Mouse (Mus musculus): ENCODE data around the gene Olfr107. TPM values are rescaled to one million over a fixed set of nuclear protein-coding genes. Genes with fewer than 3 reads are reported as not detected.

Olfr107 gene
- under 1 TPM; 0.05 to 0.44 TPM for polyA plus RNA-seq (2017; shearing (Covaris generic))

DNA sequence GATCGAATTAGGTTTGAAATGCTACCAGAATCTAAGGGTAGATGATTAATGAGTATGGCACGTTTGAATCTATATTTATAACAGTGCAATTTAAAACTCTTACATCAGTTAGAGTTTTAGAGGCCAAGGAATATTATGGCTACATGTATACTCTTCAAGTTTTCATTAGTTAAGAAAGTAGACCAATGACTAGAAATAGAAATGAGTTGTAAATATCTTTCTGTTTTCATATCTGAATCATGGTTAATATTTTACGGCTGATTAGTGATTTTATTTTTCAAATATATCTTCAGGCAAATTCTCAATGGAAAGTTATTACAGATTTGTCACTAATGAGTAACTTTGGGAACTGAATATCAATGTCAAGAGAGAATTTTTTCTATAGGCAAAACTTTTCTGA is at the start of gene Olfr107:
Gene Olfr107 (plus strand): TSS at position 301 of the 400 bp plus-strand sequence.

GRCm38 (mm10) chr17:37359282-37359681 is 39.7 kb upstream of the Olfr107 start, which contains the start of gene Olfr104-ps:
Gene Olfr104-ps, plus strand, starts transcription at chr17:37359582.

DNA sequence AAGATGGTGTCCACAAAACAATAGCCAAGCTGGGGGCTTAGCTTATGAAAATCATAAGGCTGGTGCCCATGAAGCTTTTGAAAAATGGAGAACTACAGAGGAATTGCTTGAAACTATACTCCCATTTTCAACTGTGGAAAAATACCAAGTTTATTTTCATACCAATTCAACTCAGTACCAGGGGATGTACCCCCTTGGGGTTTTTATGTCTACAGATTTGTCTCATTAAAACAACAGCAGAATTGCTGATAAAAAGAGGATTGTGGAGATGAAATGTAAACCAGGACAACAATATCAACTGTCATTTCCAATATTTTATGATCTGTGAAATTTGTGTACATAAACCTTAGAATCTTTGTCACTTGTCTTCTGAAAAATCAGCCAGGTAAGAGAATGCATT is 20.3 kb upstream of the Olfr107 start, which contains the start of gene Olfr105-ps:
Gene Olfr105-ps (plus strand): TSS at position 301 of the 400 bp plus-strand sequence.

GRCm38 (mm10) chr17:37390093-37390492 is 8.9 kb upstream of the Olfr107 start, which contains the start of gene Olfr106-ps:
Gene Olfr106-ps, plus strand, starts transcription at chr17:37390393.

GRCm38 (mm10) chr17:37445180-37445579 is 46.2 kb downstream of the Olfr107 start, which contains the start of gene Olfr108:
Gene Olfr108, plus strand, starts transcription at chr17:37445480.

Other genes with a start within 250 kb of the Olfr107 start
- not detected for gene Olfr93, start 237.7 kb upstream of the Olfr107 start, polyA plus RNA-seq (2017; shearing (Covaris generic))
- 1 to 10 TPM in 1 of 2 experiments, under 1 TPM in 1; 0.17 to 2.7 TPM for gene Ubd, start 205.3 kb upstream of the Olfr107 start, polyA plus RNA-seq (2017; shearing (Covaris generic))
- gene Olfr94, start 198.2 kb upstream of the Olfr107 start, polyA plus RNA-seq (2017; shearing (Covaris generic)) = not detected
- not detected for gene Olfr95, start 186.1 kb upstream of the Olfr107 start, polyA plus RNA-seq (2017; shearing (Covaris generic))
- under 1 TPM; 0.19 to 0.78 TPM for gene Olfr96, start 179.1 kb upstream of the Olfr107 start, polyA plus RNA-seq (2017; shearing (Covaris generic))
- not detected for gene Olfr97, start 161.9 kb upstream of the Olfr107 start, polyA plus RNA-seq (2017; shearing (Covaris generic))
- under 1 TPM in 1 of 2 experiments, not detected in 1; 0.33 TPM for gene Olfr98, start 135.5 kb upstream of the Olfr107 start, polyA plus RNA-seq (2017; shearing (Covaris generic))
- 100 to 1,000 TPM; 103 to 115 TPM for gene H2-M3, start 129.0 kb upstream of the Olfr107 start, polyA plus RNA-seq (2017; shearing (Covaris generic))
- 1 to 10 TPM; 2.4 to 4.4 TPM for gene Olfr99, start 115.8 kb upstream of the Olfr107 start, polyA plus RNA-seq (2017; shearing (Covaris generic))
- gene Olfr101, start 94.9 kb upstream of the Olfr107 start, polyA plus RNA-seq (2017; shearing (Covaris generic)) = under 1 TPM in 1 of 2 experiments, not detected in 1; 0.34 TPM
- 1 to 10 TPM in 1 of 2 experiments, under 1 TPM in 1; 0.46 to 1.3 TPM for gene Olfr102, start 82.2 kb upstream of the Olfr107 start, polyA plus RNA-seq (2017; shearing (Covaris generic))
- not detected for gene Olfr103, start 59.5 kb upstream of the Olfr107 start, polyA plus RNA-seq (2017; shearing (Covaris generic))
- gene Olfr104-ps, start 39.6 kb upstream of the Olfr107 start, polyA plus RNA-seq (2017; shearing (Covaris generic)) = not detected
- gene Olfr105-ps, start 20.2 kb upstream of the Olfr107 start, polyA plus RNA-seq (2017; shearing (Covaris generic)) = under 1 TPM in 1 of 2 experiments, not detected in 1; 0.12 TPM
- gene Olfr106-ps, start 8.8 kb upstream of the Olfr107 start, polyA plus RNA-seq (2017; shearing (Covaris generic)) = not detected
- not detected for gene Olfr108, start 46.3 kb downstream of the Olfr107 start, polyA plus RNA-seq (2017; shearing (Covaris generic))
- gene Olfr109, start 59.7 kb downstream of the Olfr107 start, polyA plus RNA-seq (2017; shearing (Covaris generic)) = under 1 TPM; 0.02 to 0.33 TPM
- 1 to 10 TPM in 1 of 2 experiments, not detected in 1; 1.2 TPM for gene H2-M2, start 84.3 kb downstream of the Olfr107 start, polyA plus RNA-seq (2017; shearing (Covaris generic))
- gene Olfr110, start 93.2 kb downstream of the Olfr107 start, polyA plus RNA-seq (2017; shearing (Covaris generic)) = not detected
- gene Olfr111, start 108.8 kb downstream of the Olfr107 start, polyA plus RNA-seq (2017; shearing (Covaris generic)) = not detected
- not detected for gene Olfr112, start 170.2 kb downstream of the Olfr107 start, polyA plus RNA-seq (2017; shearing (Covaris generic))
- under 1 TPM in 1 of 2 experiments, not detected in 1; 0.17 TPM for gene Olfr113, start 178.4 kb downstream of the Olfr107 start, polyA plus RNA-seq (2017; shearing (Covaris generic))
- gene Olfr114, start 193.5 kb downstream of the Olfr107 start, polyA plus RNA-seq (2017; shearing (Covaris generic)) = not detected
- not detected for gene Olfr115, start 227.9 kb downstream of the Olfr107 start, polyA plus RNA-seq (2017; shearing (Covaris generic))
- gene Olfr116, start 228.0 kb downstream of the Olfr107 start, polyA plus RNA-seq (2017; shearing (Covaris generic)) = not detected

All from inflammation-experienced regulatory T-cells (primary cell).